Mouse (Mus musculus) megakaryocyte, adult 5-6 weeks (primary cell): Measurements from ENCODE around the gene Ncapd3. TPM values are rescaled to one million over a fixed set of nuclear protein-coding genes. Genes with fewer than 3 reads are reported as not detected.

Source experiments
- ATAC-seq: 2 replicates; pipeline ENCODE4 v1.8.0; 2016; ENCODE audit warnings: mild to moderate bottlenecking, inconsistent platforms; ENCODE audit not compliant: poor library complexity, severe bottlenecking
- total RNA-seq, 2 experiments: library from RNA; stranded (forward) in 1 of 2; stranded (reverse) in 1 of 2; fragments of 153-499, 151-499 nt in 1 of 2; fragments of 221-1000, 200-1000 nt in 1 of 2; gene quantifications; 2 replicates each; pipeline versions ENCODE4 v1.2.3 to v1.2.4; 2015 to 2017

The Ncapd3 gene
- total RNA-seq, 2 experiments from 2014 or later, result 44.0 to 77.3 TPM

- no peak for ATAC-seq
Observed at GRCm38 (mm10) chr9:27122076-27122475, 92.1 kb downstream of the Ncapd3 start.

- no peak for ATAC-seq
Observed at GRCm38 (mm10) chr9:27122963-27123362, 93.0 kb downstream of the Ncapd3 start.

GRCm38 (mm10) chr9:27123947-27124346 is 94.0 kb downstream of the Ncapd3 start:
- no peak for ATAC-seq

GRCm38 (mm10) chr9:27125450-27125849 is 95.5 kb downstream of the Ncapd3 start:
- no peak for ATAC-seq

- no peak for ATAC-seq
Observed at GRCm38 (mm10) chr9:27126543-27126942, 96.6 kb downstream of the Ncapd3 start.

GRCm38 (mm10) chr9:27128629-27129028 is 98.7 kb downstream of the Ncapd3 start:
- no peak for ATAC-seq

GRCm38 (mm10) chr9:27134410-27134809 is 104.4 kb downstream of the Ncapd3 start:
- no peak for ATAC-seq

- ATAC-seq, result no peak
Observed at GRCm38 (mm10) chr9:27135372-27135771, 105.4 kb downstream of the Ncapd3 start.

GRCm38 (mm10) chr9:27136651-27137050 is 106.7 kb downstream of the Ncapd3 start:
- no peak for ATAC-seq

GRCm38 (mm10) chr9:27140432-27141065 is 110.6 kb downstream of the Ncapd3 start:
- ATAC-seq, result no peak

- ATAC-seq, result no peak
Observed at GRCm38 (mm10) chr9:27144271-27144840, 114.4 kb downstream of the Ncapd3 start.

Other genes starting within 250 kb of the Ncapd3 start
- not detected in 2 replicates for gene Glb1l2, start 223.7 kb upstream of the Ncapd3 start, total RNA-seq (2015)
- gene Glb1l2, start 223.7 kb upstream of the Ncapd3 start, total RNA-seq (2017), result not detected in 2 replicates
- not detected in 2 replicates for gene Glb1l3, start 169.3 kb upstream of the Ncapd3 start, total RNA-seq (2015)
- gene Glb1l3, start 169.3 kb upstream of the Ncapd3 start, total RNA-seq (2017), result not detected in 2 replicates
- gene Gm1110, start 107.1 kb upstream of the Ncapd3 start, total RNA-seq (2015), result not detected in 2 replicates
- not detected in 2 replicates for gene Gm1110, start 107.1 kb upstream of the Ncapd3 start, total RNA-seq (2017)
- 16.0 and 17.5 TPM in 2 replicates for gene Acad8, start 30.6 kb upstream of the Ncapd3 start, total RNA-seq (2015)
- 11.8 and 15.4 TPM in 2 replicates for gene Acad8, start 30.6 kb upstream of the Ncapd3 start, total RNA-seq (2017)
- 38.2 and 42.1 TPM in 2 replicates for gene Thyn1, start 30.5 kb upstream of the Ncapd3 start, total RNA-seq (2015)
- 33.7 and 45.3 TPM in 2 replicates for gene Thyn1, start 30.5 kb upstream of the Ncapd3 start, total RNA-seq (2017)
- 49.7 and 55.2 TPM in 2 replicates for gene Vps26b, start 110 bp upstream of the Ncapd3 start, total RNA-seq (2015)
- 47.0 and 48.4 TPM in 2 replicates for gene Vps26b, start 110 bp upstream of the Ncapd3 start, total RNA-seq (2017)
- gene Jam3, start 125.2 kb downstream of the Ncapd3 start, total RNA-seq (2015), result not detected in 2 replicates
- gene Jam3, start 125.2 kb downstream of the Ncapd3 start, total RNA-seq (2017), result not detected in 2 replicates